Mouse (Mus musculus): ENCODE measurements at regions not wholly inside any gene's neighbourhood (a gene's known extent, or its start where the extent isn't known, plus 50 kb on each side); places are given as distances from the start of the nearest gene placed in this dataset.

- TF ChIP-seq POLR2A (IDR thresholded peaks at IDR 0.05; ENCODE audit: low read depth, low read length), result no peak
- TF ChIP-seq CTCF (conservative IDR thresholded peaks at IDR 0.05; ENCODE audit: insufficient read depth, insufficient read length, low read depth, low read length), result no peak
Measured at GRCm38 (mm10) chr13:106318476-106318875, 618.3 kb downstream of the Ipo11 start.
